Mouse (Mus musculus): Measurements from ENCODE around the gene Gm20773. TPM values are rescaled to one million over a fixed set of nuclear protein-coding genes. Genes with fewer than 3 reads are reported as not detected.
"Not testable (repeated sequence)": the region's sequence is repeated elsewhere in the genome, so short reads cannot be mapped to it uniquely, and the experiment has no call there.

Gene Gm20773
- not detected for total RNA-seq (2021)
- long read RNA-seq, experiment 1, result 0 reads
- long read RNA-seq, experiment 2, result 0 reads

DNA sequence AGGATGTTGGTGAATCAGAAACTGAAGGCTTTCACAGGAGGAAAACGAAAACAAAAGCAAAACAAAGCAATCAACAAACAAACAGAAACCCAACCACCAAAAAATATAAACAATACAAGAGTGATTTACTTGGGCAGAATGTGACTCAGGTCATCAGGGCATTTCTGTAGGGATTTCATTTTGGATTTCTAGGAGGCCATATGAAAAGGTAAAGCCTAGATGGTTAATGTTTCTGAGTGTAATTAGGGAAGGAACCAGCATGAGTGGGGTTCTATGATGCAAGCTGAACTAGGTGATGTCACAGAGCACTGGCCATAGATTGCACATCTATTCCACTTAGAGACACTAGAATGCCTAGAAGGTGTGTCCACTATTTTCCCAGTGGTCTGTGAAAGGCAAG, at the start of gene Gm20773:
Gm20773 (plus strand) TSS at position 301 of the 400 bp plus-strand sequence.
- DNase-seq, result not testable (repeated sequence)

DNA sequence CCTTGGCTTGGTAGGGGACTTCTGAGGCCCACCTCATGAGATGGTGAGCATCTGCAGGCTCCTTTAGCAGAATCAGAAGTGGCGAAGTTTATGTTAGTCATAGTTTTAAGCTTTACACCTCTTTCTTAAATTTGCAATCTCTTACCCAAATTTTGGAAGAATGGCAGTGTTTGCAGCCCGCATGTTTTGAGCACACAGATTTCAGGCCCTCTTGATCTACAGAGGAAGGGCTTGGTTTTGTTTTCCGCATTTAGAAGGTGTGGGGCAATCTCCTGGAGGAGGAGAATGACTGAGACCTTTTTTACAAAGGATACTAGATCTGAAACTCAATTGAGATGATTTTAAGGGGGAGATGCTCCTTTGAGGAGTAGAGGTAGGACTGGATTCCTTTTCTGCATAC, 28.3 kb upstream of the Gm20773 start, which contains the start of gene Gm21866:
Gm21866 (minus strand) TSS at position 101 of the 400 bp plus-strand sequence.
- not testable (repeated sequence) for DNase-seq

Other genes with a start within 250 kb of the Gm20773 start
- not detected for gene Gm21440, start 241.6 kb upstream of the Gm20773 start, total RNA-seq (2021)
- not detected for gene Gm21454, start 241.6 kb upstream of the Gm20773 start, total RNA-seq (2021)
- gene Gm21725, start 145.0 kb upstream of the Gm20773 start, total RNA-seq (2021), result not detected
- gene Gm21866, start 28.4 kb upstream of the Gm20773 start, total RNA-seq (2021), result not detected